Mouse (Mus musculus): ENCODE measurements at regions not wholly inside any gene's neighbourhood (a gene's known extent, or its start where the extent isn't known, plus 50 kb on each side); places are given as distances from the start of the nearest gene placed in this dataset.

DNA sequence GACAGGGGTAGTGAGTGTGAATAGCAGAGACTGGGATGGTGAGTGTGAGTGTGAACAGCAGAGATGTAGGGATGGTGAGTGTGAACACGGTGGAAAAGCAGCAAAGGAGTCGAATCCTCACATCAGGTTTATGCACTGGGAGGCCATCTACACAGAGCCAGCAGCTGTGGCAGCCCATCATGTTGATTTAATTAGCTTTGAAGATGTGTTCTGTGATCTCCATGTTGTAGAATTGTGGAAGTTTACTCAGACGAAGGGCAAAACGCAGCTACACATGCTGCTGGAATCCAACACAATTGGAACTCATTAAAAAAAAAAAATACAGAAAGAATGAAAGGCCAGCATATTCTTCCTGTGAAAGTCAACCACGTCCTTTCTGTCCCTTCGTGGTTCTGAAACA, 80.2 kb upstream of the Lrig3 start:
- DNase-seq (ENCODE audit: low read depth, low spot score): no peak

DNA sequence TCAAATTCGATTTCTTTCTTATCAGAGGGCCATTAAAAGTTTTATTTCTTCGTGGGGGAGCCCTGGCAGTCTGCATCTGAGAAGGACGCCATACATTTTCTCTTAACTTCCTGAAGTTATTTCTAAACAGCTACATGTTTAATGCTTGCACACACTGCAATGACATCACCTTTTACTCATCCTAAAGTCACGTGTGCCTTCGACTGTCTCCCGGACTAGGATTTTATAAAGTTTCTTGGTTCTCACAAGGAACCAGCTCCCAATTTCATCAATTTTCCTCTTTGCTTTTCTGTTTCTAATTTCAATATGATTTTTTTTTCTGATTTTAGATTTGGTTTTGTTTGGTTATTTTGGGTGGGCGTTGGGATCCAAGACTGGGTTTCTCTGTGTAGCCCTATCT, 73.8 kb upstream of the Lrig3 start:
- no peak for DNase-seq (ENCODE audit: low read depth, low spot score)

DNA sequence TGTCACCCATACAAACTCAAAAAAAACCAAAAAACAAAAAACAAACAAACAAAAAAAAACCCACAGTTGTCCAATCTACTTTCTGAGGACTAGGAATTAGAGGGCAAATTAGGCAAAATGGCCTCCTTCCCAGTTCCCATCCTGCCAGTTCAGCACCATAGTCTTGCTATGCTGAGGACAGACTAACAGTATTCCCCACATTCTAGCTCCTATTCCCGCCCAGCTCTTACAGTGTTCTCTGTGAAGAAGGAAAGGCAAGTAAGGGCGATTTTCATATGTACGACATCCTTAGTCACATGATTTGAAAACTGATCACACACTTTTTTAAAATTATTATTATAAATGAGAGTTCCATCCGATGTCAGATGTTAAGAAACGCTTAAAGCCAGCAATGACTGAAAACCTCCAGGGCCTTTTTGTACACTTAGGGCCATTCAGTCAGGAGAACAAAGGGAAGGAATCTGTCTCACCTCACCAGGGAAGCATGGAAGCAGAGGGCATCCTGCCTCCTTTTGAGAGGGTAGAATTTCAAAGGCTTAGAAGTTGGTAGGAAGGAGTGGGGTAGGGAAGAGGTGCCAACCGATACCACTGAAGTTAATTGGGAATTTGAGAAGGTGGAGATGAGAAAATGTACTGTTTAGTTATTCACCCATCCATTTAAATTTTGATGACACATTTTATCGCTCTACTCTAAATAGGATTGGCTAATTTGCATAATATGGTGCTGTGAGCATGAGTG, 70.1 kb upstream of the Lrig3 start:
- DNase-seq (ENCODE audit: low read depth, low spot score): no peak

DNA sequence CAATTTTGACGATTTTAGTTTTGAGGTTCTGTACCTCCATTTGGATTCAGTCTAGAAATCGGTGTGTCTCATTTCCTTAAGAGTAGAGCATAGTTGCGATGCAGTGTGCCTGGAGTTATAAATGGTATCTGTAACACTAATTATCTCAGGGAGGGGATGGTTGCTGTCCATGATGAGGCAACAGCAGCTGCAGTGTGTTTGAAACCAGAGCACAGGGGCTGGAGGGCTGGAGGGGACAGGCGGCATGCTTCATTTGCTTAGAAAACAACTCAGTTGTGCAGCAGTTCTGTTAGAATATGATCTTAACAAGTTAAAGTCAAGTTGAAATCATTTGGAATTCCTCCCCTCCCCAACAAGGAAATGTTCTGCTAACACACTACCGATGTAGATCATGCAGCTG, 69.3 kb upstream of the Lrig3 start:
- DNase-seq (ENCODE audit: low read depth, low spot score): no peak

DNA sequence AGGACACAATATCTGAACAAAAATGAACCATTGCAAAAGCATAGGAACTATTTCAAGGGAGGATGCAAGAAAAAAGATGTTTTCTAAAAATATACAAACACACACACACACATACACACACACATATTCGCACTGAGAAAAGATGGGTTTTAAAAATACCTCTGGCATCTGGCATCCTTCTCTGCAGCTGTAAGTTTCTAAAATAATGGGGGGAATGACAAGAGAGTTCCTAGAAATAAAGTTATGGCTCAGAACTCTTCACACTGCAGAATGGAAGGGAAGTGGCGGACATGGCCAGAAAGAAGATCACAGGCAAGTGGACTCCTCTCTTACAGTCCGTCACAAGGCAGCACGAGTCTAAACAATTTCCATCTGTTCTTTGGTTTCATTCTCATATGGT, 66.5 kb upstream of the Lrig3 start:
- no peak for DNase-seq (ENCODE audit: low read depth, low spot score)

DNA sequence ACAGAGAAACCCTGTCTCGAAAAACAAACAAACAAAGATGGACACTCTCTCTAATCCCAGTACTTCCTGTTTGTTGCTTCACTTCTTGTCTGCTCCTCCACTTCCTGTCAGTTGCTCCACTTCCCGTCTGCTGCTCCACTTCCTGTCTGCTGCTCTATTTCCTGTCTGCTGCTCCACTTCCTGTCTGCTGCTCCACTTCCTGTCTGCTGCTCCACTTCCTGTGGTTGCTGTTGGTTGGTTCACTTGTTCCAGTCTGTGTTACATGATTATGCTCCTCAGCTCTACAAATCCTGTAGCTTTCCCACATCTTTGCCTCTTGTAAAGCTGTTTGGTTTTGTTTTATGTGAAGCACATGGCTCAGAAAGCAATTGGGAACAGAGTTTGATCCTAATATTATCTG, 65.4 kb upstream of the Lrig3 start:
- DNase-seq (ENCODE audit: low read depth, low spot score): no peak

DNA sequence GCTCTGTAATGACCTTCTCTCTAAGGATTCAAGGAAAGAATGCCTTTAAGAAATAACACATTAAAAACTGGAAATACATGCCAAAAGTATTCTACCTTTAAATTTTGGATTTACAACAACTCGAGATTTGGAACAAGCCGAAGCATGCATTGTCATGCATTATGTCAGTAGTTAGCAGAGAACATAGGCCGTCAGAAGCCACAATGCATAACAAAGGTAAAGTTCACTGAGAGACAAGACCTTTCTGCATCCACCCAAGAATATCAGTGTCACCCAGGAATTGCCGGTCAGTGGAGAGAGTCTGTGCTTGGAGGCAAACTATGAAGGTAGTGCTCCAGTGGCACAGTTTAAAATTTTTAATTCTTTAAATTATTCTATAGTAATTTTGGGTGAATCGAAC, 63.3 kb upstream of the Lrig3 start:
- no peak for DNase-seq (ENCODE audit: low read depth, low spot score)

DNA sequence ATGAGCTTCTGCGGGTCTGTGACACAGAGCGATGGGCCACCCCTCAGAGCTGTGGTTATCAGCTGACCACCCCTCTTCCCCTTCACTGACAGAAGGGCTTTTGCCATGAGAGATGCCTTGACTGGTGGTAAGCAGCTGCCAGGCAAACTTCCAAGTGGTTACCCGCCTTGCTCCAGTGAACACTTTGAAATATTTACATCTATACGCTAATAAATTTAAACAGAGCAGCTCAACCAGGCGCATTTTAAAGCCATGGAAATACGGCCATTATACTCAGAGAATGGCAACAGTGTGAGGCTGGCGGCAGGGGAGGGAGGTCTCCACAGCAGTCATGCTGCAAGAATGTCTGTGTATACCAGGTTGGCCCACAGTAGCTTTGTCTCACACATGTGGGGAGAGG, 53.8 kb upstream of the Lrig3 start:
- DNase-seq (ENCODE audit: low read depth, low spot score): no peak

Data from skeletal muscle tissue, adult 2 months (tissue).